20 mouse cellular contexts compared by ENCODE assay signal in the genomic region with DNA sequence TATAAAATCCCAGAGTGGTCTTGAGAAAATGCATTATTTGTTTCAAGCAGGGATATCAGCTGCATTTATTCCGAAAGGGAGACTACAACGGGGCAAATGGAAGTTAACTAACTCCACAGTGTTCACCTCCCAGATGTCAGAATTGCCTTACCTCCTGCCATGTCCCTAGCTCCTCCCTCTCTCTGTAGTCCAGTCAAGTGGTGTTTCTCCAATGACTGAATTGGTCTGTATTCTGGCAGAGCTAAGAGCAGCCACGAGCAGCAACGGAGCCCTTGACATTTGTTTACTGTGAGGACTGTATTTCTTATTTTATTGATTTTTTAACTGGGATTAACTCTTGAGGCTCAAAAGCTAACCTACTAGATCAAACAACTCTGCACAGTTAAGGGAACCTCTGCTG.
"Had no signal": no experiment of that assay in that cellular context is flagged by ENCODE, and none has a peak within 500 bp of the region (broad histone marks: within the 10 kb centered on the region; RNA-seq: fewer than 3 reads in every experiment).

No protein-coding gene starts in this region.

- DNase-seq: kidney, adult 18-20 months; kidney, adult 9 months; kidney, postnatal 36 days; layer of hippocampus, postnatal 36 days; right cerebral cortex, adult 18-20 months; right cerebral cortex, postnatal 14 days; right cerebral cortex, postnatal 4 days; thymus, adult 18-20 months; thymus, postnatal 36 days had no signal

- H3K4me3 ChIP-seq: hindbrain, embryonic 15.5 days; left cerebral cortex, adult 2 months; limb, embryonic 12.5 days; limb, embryonic 15.5 days; midbrain, embryonic 12.5 days; midbrain, embryonic 15.5 days; neural tube, embryonic 12.5 days; neural tube, embryonic 15.5 days had no signal

- H3K27ac ChIP-seq: hindbrain, embryonic 15.5 days; kidney, postnatal 0 days; left cerebral cortex, adult 2 months; limb, embryonic 12.5 days; limb, embryonic 15.5 days; liver, embryonic 14.5 days; macrophage; midbrain, embryonic 12.5 days; midbrain, embryonic 15.5 days; neural tube, embryonic 12.5 days; neural tube, embryonic 15.5 days had no signal

- H3K9me3 ChIP-seq: hindbrain, embryonic 15.5 days; limb, embryonic 12.5 days; limb, embryonic 15.5 days; midbrain, embryonic 12.5 days; midbrain, embryonic 15.5 days; neural tube, embryonic 12.5 days; neural tube, embryonic 15.5 days had no signal

- H3K4me2 ChIP-seq: hindbrain, embryonic 15.5 days; limb, embryonic 12.5 days; limb, embryonic 15.5 days; midbrain, embryonic 12.5 days; midbrain, embryonic 15.5 days; neural tube, embryonic 12.5 days; neural tube, embryonic 15.5 days had no signal

- H3K9ac ChIP-seq: hindbrain, embryonic 15.5 days; limb, embryonic 12.5 days; limb, embryonic 15.5 days; liver, embryonic 14.5 days; midbrain, embryonic 12.5 days; midbrain, embryonic 15.5 days; neural tube, embryonic 12.5 days; neural tube, embryonic 15.5 days had no signal

- H3K27me3 ChIP-seq: hindbrain, embryonic 15.5 days; limb, embryonic 12.5 days; limb, embryonic 15.5 days; midbrain, embryonic 15.5 days; neural tube, embryonic 12.5 days; neural tube, embryonic 15.5 days had no signal

- H3K4me1 ChIP-seq: midbrain, embryonic 15.5 days; neural tube, embryonic 12.5 days had no signal

- ATAC-seq: midbrain, embryonic 15.5 days had no signal

- H3K36me3 ChIP-seq: hindbrain, embryonic 15.5 days; limb, embryonic 12.5 days; limb, embryonic 15.5 days; midbrain, embryonic 12.5 days; midbrain, embryonic 15.5 days; neural tube, embryonic 12.5 days; neural tube, embryonic 15.5 days had no signal
